Mouse (Mus musculus): ENCODE results near the gene Wwc2. TPM values are rescaled to one million over a fixed set of nuclear protein-coding genes. Genes with fewer than 3 reads are reported as not detected.

Gene Wwc2
- polyA plus RNA-seq, 1 experiment: 0.04 TPM

DNA sequence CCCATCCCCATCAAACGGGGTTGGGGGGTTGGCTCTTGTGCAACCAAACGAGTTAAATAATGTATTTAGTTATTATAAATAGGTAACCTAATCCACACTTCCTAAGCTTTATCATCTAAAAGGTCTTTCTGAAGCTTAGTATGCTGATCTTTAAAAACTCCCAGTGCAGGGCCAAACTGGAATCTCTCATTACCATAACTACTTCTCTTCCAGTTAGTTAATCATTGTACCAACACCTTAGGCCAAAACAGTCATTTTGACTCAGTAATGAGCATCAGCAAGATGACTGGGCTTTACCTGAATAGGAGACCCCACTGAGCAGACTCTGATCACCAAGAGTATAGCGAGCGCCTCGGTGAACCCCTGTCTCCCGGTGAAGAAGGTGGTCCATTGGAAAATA is 4.7 kb upstream of the Wwc2 start:
- TF ChIP-seq GATA1 (IDR thresholded peaks at IDR 0.05; ENCODE audit: low read length) (no peak), TAL1 (IDR thresholded peaks at IDR 0.05; ENCODE audit: low read length) (no peak)
- H3K9me3 ChIP-seq (ENCODE audit: control insufficient read depth, low read length): no peaks in the 10 kb centered on the region
- H3K36me3 ChIP-seq (ENCODE audit: control insufficient read depth): no peaks in the 10 kb centered on the region
- H3K4me3 ChIP-seq (replicated peaks): no peak overlapping the region
- peaks cover 6% of the 10 kb centered on the region for H3K4me1 ChIP-seq (ENCODE audit: control insufficient read depth)
- peaks cover 12% of the 10 kb centered on the region for H3K27me3 ChIP-seq (ENCODE audit: control insufficient read depth)

DNA sequence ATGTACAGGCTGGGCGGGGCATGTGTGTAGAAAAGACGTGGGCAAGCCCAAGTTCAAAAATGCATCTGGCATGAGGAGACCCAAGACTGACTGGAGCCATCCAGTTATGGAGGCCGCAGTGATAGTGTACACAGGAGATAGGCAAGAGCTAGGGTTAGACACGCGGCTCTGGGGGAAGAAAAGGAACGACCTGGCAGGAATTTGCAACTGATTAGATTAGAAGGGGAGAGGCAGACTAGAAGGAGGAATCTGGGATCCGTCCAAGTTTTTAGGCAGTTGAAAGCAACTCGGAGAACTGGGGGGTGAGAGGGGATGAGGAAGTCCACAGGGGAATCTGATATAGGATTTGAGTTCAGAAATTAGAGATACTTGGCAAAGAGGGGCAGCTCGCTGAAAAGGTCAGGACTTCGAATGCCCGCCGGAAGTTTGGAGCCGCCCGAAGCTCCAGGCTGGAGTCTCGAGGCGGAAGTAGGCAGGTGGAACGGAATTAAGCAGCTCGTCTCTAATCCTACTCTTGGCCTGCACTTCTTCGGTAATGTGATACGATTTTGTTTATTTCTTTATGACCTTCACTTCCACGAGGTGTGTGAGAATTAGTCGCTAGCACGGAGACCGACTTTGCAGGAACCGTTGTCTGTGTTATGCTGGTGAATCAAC is 4.0 kb upstream of the Wwc2 start:
- Histone ChIP-seq H3K4me3 (replicated peaks) (no peak overlapping the region), H3K4me1 (ENCODE audit: control insufficient read depth) (peaks cover 13% of the 10 kb centered on the region), H3K9me3 (ENCODE audit: control insufficient read depth, low read length) (no peaks in the 10 kb centered on the region), H3K36me3 (ENCODE audit: control insufficient read depth) (no peaks in the 10 kb centered on the region), H3K27me3 (ENCODE audit: control insufficient read depth) (peaks cover 18% of the 10 kb centered on the region)
- no peak for TF ChIP-seq GATA1 (IDR thresholded peaks at IDR 0.05; ENCODE audit: low read length)
- no peak for TF ChIP-seq TAL1 (IDR thresholded peaks at IDR 0.05; ENCODE audit: low read length)

DNA sequence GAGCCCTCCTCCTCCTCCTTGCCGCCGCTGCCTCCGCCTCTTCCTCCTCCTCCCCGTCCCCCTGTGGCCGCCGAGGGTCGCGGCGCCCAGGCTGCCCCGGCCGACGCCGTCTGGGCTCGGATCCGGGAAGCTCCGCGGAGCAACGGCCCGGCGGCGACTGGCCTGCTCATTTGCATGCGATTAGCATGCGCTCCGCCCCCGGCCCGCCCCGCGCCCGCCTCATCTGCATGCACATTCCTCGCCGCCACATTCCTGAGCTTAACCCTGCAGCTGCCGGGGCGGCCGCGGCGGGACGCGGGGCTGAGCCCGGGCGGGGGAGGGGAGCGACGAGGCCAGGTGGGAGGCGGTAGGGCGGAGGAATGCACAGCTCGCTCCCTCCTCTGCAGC is 345 bp downstream of the Wwc2 start:
- peaks cover 23% of the 10 kb centered on the region for H3K27me3 ChIP-seq (ENCODE audit: control insufficient read depth)
- H3K36me3 ChIP-seq (ENCODE audit: control insufficient read depth): no peaks in the 10 kb centered on the region
- peaks cover 18% of the 10 kb centered on the region for H3K4me1 ChIP-seq (ENCODE audit: control insufficient read depth)
- peak overlapping the region; percentile 75 for H3K4me3 ChIP-seq (replicated peaks)
- no peak for TF ChIP-seq TAL1 (IDR thresholded peaks at IDR 0.05; ENCODE audit: low read length)
- no peak for TF ChIP-seq GATA1 (IDR thresholded peaks at IDR 0.05; ENCODE audit: low read length)
- H3K9me3 ChIP-seq (ENCODE audit: control insufficient read depth, low read length): no peaks in the 10 kb centered on the region

GRCm38 (mm10) chr8:47989655-47990385 is 904 bp downstream of the Wwc2 start:
- peaks cover 18% of the 10 kb centered on the region for H3K4me1 ChIP-seq (ENCODE audit: control insufficient read depth)
- H3K9me3 ChIP-seq (ENCODE audit: control insufficient read depth, low read length): no peaks in the 10 kb centered on the region
- peaks cover 23% of the 10 kb centered on the region for H3K27me3 ChIP-seq (ENCODE audit: control insufficient read depth)
- TF ChIP-seq TAL1 (IDR thresholded peaks at IDR 0.05; ENCODE audit: low read length) (no peak), GATA1 (IDR thresholded peaks at IDR 0.05; ENCODE audit: low read length) (no peak)
- H3K36me3 ChIP-seq (ENCODE audit: control insufficient read depth): no peaks in the 10 kb centered on the region
- peak overlapping the region; percentile 75 for H3K4me3 ChIP-seq (replicated peaks)

DNA sequence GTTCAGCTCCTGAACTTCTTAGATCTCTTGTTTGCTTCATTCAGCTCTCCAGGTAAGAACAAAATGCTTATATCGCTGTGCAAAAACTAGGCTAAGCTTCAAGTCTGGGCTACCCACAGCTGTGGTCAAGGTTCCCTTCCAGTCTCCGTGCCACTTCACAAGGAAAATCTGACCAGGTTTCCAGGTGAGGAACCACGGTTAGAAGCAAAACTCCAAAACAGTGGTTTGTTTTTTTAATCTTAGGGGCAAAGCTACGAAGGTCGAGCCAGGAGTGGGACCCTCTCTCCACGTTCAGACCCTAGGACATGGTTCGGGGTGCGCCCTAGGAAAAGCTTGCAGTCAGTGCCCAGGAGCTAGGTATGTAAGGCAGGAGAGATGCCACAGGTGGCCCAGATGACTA is 1.5 kb downstream of the Wwc2 start:
- peaks cover 23% of the 10 kb centered on the region for H3K27me3 ChIP-seq (ENCODE audit: control insufficient read depth)
- H3K4me1 ChIP-seq (ENCODE audit: control insufficient read depth): peaks cover 18% of the 10 kb centered on the region
- no peaks in the 10 kb centered on the region for H3K9me3 ChIP-seq (ENCODE audit: control insufficient read depth, low read length)
- H3K4me3 ChIP-seq (replicated peaks): peak overlapping the region; percentile 75
- no peaks in the 10 kb centered on the region for H3K36me3 ChIP-seq (ENCODE audit: control insufficient read depth)
- TF ChIP-seq GATA1 (IDR thresholded peaks at IDR 0.05; ENCODE audit: low read length): no peak
- no peak for TF ChIP-seq TAL1 (IDR thresholded peaks at IDR 0.05; ENCODE audit: low read length)

- Histone ChIP-seq H3K9me3 (ENCODE audit: control insufficient read depth, low read length) (no peaks in the 10 kb centered on the region), H3K36me3 (ENCODE audit: control insufficient read depth) (no peaks in the 10 kb centered on the region), H3K4me1 (ENCODE audit: control insufficient read depth) (peaks cover 18% of the 10 kb centered on the region), H3K4me3 (replicated peaks) (no peak overlapping the region), H3K27me3 (ENCODE audit: control insufficient read depth) (peaks cover 23% of the 10 kb centered on the region)
- TF ChIP-seq TAL1 (IDR thresholded peaks at IDR 0.05; ENCODE audit: low read length) (no peak), GATA1 (IDR thresholded peaks at IDR 0.05; ENCODE audit: low read length) (no peak)
Observed at GRCm38 (mm10) chr8:47988111-47988510, 2.6 kb downstream of the Wwc2 start.

DNA sequence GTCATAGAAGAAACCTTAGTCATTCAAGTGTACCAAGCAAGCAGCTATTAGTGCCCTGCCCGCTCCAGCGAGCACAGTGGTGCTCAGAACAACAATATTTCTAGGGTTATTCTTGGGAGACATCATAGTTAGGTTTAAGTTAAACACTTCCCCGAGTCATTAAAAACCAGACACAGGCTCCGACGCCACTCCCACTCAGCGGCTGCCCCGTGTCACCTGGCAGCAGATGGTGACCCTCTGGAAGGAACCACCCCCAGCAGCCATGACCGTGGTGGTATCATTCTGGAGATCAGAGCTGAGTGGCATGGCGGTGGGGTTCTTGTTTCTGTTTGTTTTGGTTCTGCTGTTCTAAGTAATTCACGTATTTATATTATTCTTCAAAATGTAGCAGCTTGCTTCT is 5.1 kb downstream of the Wwc2 start:
- TF ChIP-seq TAL1 (IDR thresholded peaks at IDR 0.05; ENCODE audit: low read length) (no peak), GATA1 (IDR thresholded peaks at IDR 0.05; ENCODE audit: low read length) (no peak)
- Histone ChIP-seq H3K27me3 (ENCODE audit: control insufficient read depth) (peaks cover 14% of the 10 kb centered on the region), H3K9me3 (ENCODE audit: control insufficient read depth, low read length) (no peaks in the 10 kb centered on the region), H3K4me3 (replicated peaks) (no peak overlapping the region), H3K4me1 (ENCODE audit: control insufficient read depth) (peaks cover 14% of the 10 kb centered on the region), H3K36me3 (ENCODE audit: control insufficient read depth) (no peaks in the 10 kb centered on the region)

DNA sequence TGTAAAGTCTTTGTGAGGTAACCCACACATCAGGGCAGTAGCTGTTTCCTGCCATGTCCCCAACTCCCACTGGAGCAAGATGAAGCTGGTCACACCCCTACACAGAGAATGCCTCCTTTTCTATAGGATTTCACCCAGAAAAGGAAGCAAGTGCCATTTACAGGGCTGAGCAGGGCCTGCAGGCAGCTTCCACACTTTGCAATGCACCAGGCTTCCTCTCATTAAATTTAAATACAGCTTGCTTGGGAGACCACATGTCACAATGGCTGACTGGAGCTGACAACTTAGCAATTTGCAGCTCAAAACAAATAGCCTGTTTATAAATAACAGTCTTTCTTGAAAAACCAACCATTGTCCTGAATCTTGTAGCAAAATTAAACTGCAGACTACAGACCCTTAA is 5.5 kb downstream of the Wwc2 start:
- no peak overlapping the region for H3K4me3 ChIP-seq (replicated peaks)

GRCm38 (mm10) chr8:47981075-47981474 is 9.6 kb downstream of the Wwc2 start:
- Histone ChIP-seq H3K36me3 (ENCODE audit: control insufficient read depth) (no peaks in the 10 kb centered on the region), H3K4me3 (replicated peaks) (no peak overlapping the region), H3K9me3 (ENCODE audit: control insufficient read depth, low read length) (no peaks in the 10 kb centered on the region), H3K4me1 (ENCODE audit: control insufficient read depth) (no peaks in the 10 kb centered on the region), H3K27me3 (ENCODE audit: control insufficient read depth) (no peaks in the 10 kb centered on the region)
- TF ChIP-seq TAL1 (IDR thresholded peaks at IDR 0.05; ENCODE audit: low read length): no peak
- TF ChIP-seq GATA1 (IDR thresholded peaks at IDR 0.05; ENCODE audit: low read length): no peak

More for the DNA sequence above, 5.5 kb downstream of the Wwc2 start:
- Histone ChIP-seq H3K27me3 (ENCODE audit: control insufficient read depth) (peaks cover 10% of the 10 kb centered on the region), H3K9me3 (ENCODE audit: control insufficient read depth, low read length) (no peaks in the 10 kb centered on the region), H3K4me1 (ENCODE audit: control insufficient read depth) (peaks cover 10% of the 10 kb centered on the region), H3K36me3 (ENCODE audit: control insufficient read depth) (no peaks in the 10 kb centered on the region)
- TF ChIP-seq GATA1 (IDR thresholded peaks at IDR 0.05; ENCODE audit: low read length) (no peak), TAL1 (IDR thresholded peaks at IDR 0.05; ENCODE audit: low read length) (no peak)

Measured in erythroblast, embryonic 14.5 days (primary cell).